Mouse (Mus musculus): ENCODE measurements around the gene Tceanc2. TPM values are rescaled to one million over a fixed set of nuclear protein-coding genes. Genes with fewer than 3 reads are reported as not detected.
A peak's percentile ranks its signal among the peaks of the same experiment; 100 is the strongest.

Tceanc2 gene
- polyA plus RNA-seq, 1 experiment from 2014 or later, result 18.7 TPM

GRCm38 (mm10) chr4:107183203-107183602 is 4.3 kb upstream of the Tceanc2 start:
- DNase-seq (no peak), ATAC-seq (ENCODE audit: low FRiP score, low TSS enrichment) (no peak)
- no peak overlapping the region for H3K4me2 ChIP-seq (ENCODE audit: low read length)
- H3K27me3 ChIP-seq (ENCODE audit: control insufficient read depth, insufficient read depth, low read length), result no peaks in the 10 kb centered on the region
- 0 out of 2 replicates have a peak overlapping the region, but pooled peaks have one; percentile 12 for H3K9ac ChIP-seq (replicated peaks; ENCODE audit: low read length)
- H3K9me3 ChIP-seq (ENCODE audit: control insufficient read depth, low read length), result no peaks in the 10 kb centered on the region
- H3K27ac ChIP-seq (replicated peaks; ENCODE audit: low read depth, low read length), result no peak overlapping the region
- 90% methylated on average over 4 of the region's 4 CpGs for WGBS
- H3K36me3 ChIP-seq (ENCODE audit: control insufficient read depth, insufficient read depth, low read length), result peaks cover 26% of the 10 kb centered on the region
- H3K4me1 ChIP-seq (ENCODE audit: control insufficient read depth, insufficient read depth, low read length), result peaks cover 9% of the 10 kb centered on the region
- H3K4me3 ChIP-seq (replicated peaks; ENCODE audit: low read depth, low read length), result no peak overlapping the region

- no peaks in the 10 kb centered on the region for H3K27me3 ChIP-seq (ENCODE audit: control insufficient read depth, insufficient read depth, low read length)
- H3K4me2 ChIP-seq (ENCODE audit: low read length), result no peak overlapping the region
- H3K9ac ChIP-seq (replicated peaks; ENCODE audit: low read length), result no peak overlapping the region
- H3K9me3 ChIP-seq (ENCODE audit: control insufficient read depth, low read length), result no peaks in the 10 kb centered on the region
- H3K36me3 ChIP-seq (ENCODE audit: control insufficient read depth, insufficient read depth, low read length), result peaks cover 22% of the 10 kb centered on the region
- no peak overlapping the region for H3K27ac ChIP-seq (replicated peaks; ENCODE audit: low read depth, low read length)
- DNase-seq (no peak), ATAC-seq (ENCODE audit: low FRiP score, low TSS enrichment) (no peak)
- peaks cover 11% of the 10 kb centered on the region for H3K4me1 ChIP-seq (ENCODE audit: control insufficient read depth, insufficient read depth, low read length)
- 77% methylated on average over 2 of the region's 2 CpGs for WGBS
- no peak overlapping the region for H3K4me3 ChIP-seq (replicated peaks; ENCODE audit: low read depth, low read length)
Measured at GRCm38 (mm10) chr4:107182796-107183195, 3.9 kb upstream of the Tceanc2 start.

- peaks cover 13% of the 10 kb centered on the region for H3K36me3 ChIP-seq (ENCODE audit: control insufficient read depth, insufficient read depth, low read length)
- no peak overlapping the region for H3K9ac ChIP-seq (replicated peaks; ENCODE audit: low read length)
- 0 out of 2 replicates have a peak overlapping the region, but pooled peaks have one; percentile 10 for H3K4me2 ChIP-seq (ENCODE audit: low read length)
- H3K27ac ChIP-seq (replicated peaks; ENCODE audit: low read depth, low read length), result no peak overlapping the region
- peaks cover 17% of the 10 kb centered on the region for H3K4me1 ChIP-seq (ENCODE audit: control insufficient read depth, insufficient read depth, low read length)
- 89% methylated on average over 6 of the region's 6 CpGs for WGBS
- no peaks in the 10 kb centered on the region for H3K9me3 ChIP-seq (ENCODE audit: control insufficient read depth, low read length)
- DNase-seq, result no peak
- no peak overlapping the region for H3K4me3 ChIP-seq (replicated peaks; ENCODE audit: low read depth, low read length)
- no peak for ATAC-seq (ENCODE audit: low FRiP score, low TSS enrichment)
- H3K27me3 ChIP-seq (ENCODE audit: control insufficient read depth, insufficient read depth, low read length), result no peaks in the 10 kb centered on the region
Measured at GRCm38 (mm10) chr4:107181866-107182265, 3.0 kb upstream of the Tceanc2 start.

- ATAC-seq (ENCODE audit: low FRiP score, low TSS enrichment), result no peak
- H3K27me3 ChIP-seq (ENCODE audit: control insufficient read depth, insufficient read depth, low read length), result no peaks in the 10 kb centered on the region
- peaks cover 17% of the 10 kb centered on the region for H3K4me1 ChIP-seq (ENCODE audit: control insufficient read depth, insufficient read depth, low read length)
- no peak overlapping the region for H3K9ac ChIP-seq (replicated peaks; ENCODE audit: low read length)
- H3K27ac ChIP-seq (replicated peaks; ENCODE audit: low read depth, low read length), result no peak overlapping the region
- peak overlapping the region; percentile 83 for H3K4me2 ChIP-seq (ENCODE audit: low read length)
- no peak for DNase-seq
- H3K9me3 ChIP-seq (ENCODE audit: control insufficient read depth, low read length), result no peaks in the 10 kb centered on the region
- H3K4me3 ChIP-seq (replicated peaks; ENCODE audit: low read depth, low read length), result no peak overlapping the region
- peaks cover 2% of the 10 kb centered on the region; the same call in 1 of the 2 replicates for H3K36me3 ChIP-seq (ENCODE audit: control insufficient read depth, insufficient read depth, low read length)
Measured at GRCm38 (mm10) chr4:107180746-107181145, 1.8 kb upstream of the Tceanc2 start.

- H3K4me3 ChIP-seq (replicated peaks; ENCODE audit: low read depth, low read length), result peak overlapping the region; percentile 98
- H3K4me1 ChIP-seq (ENCODE audit: control insufficient read depth, insufficient read depth, low read length), result peaks cover 17% of the 10 kb centered on the region
- 0 out of 2 replicates have a peak, but pooled peaks cover 9% of the 10 kb centered on the region for H3K36me3 ChIP-seq (ENCODE audit: control insufficient read depth, insufficient read depth, low read length)
- no peaks in the 10 kb centered on the region for H3K9me3 ChIP-seq (ENCODE audit: control insufficient read depth, low read length)
- H3K4me2 ChIP-seq (ENCODE audit: low read length), result peak overlapping the region; percentile 83
- peak overlapping the region; percentile 91 for H3K9ac ChIP-seq (replicated peaks; ENCODE audit: low read length)
- peak overlapping the region; percentile 96 for H3K27ac ChIP-seq (replicated peaks; ENCODE audit: low read depth, low read length)
- ATAC-seq (ENCODE audit: low FRiP score, low TSS enrichment) (no peak), DNase-seq (peak; percentile 43)
- WGBS, result 3% methylated on average over 8 of the region's 8 CpGs
- H3K27me3 ChIP-seq (ENCODE audit: control insufficient read depth, insufficient read depth, low read length), result no peaks in the 10 kb centered on the region
Measured at GRCm38 (mm10) chr4:107179561-107179960, 645 bp upstream of the Tceanc2 start.

GRCm38 (mm10) chr4:107178182-107178829 is 610 bp downstream of the Tceanc2 start, which contains the start of gene Tmem59:
Gene Tmem59 (plus strand): TSS chr4:107178399.
- peaks cover 17% of the 10 kb centered on the region for H3K4me1 ChIP-seq (ENCODE audit: control insufficient read depth, insufficient read depth, low read length)
- H3K36me3 ChIP-seq (ENCODE audit: control insufficient read depth, insufficient read depth, low read length), result peaks cover 14% of the 10 kb centered on the region
- peak; percentile 95 for DNase-seq
- H3K9me3 ChIP-seq (ENCODE audit: control insufficient read depth, low read length), result no peaks in the 10 kb centered on the region
- peak; percentile 93 for ATAC-seq (ENCODE audit: low FRiP score, low TSS enrichment)
- no peaks in the 10 kb centered on the region for H3K27me3 ChIP-seq (ENCODE audit: control insufficient read depth, insufficient read depth, low read length)
- H3K27ac ChIP-seq (replicated peaks; ENCODE audit: low read depth, low read length), result peak within 1 kb of the TSS; percentile 96
- H3K4me2 ChIP-seq (ENCODE audit: low read length), result peak within 1 kb of the TSS; percentile 83
- under 1% methylated on average over 47 of the region's 49 CpGs for WGBS
- peak within 1 kb of the TSS; percentile 98 for H3K4me3 ChIP-seq (replicated peaks; ENCODE audit: low read depth, low read length)
- peak within 1 kb of the TSS; percentile 91 for H3K9ac ChIP-seq (replicated peaks; ENCODE audit: low read length)

- 55% methylated on average over 11 of the region's 11 CpGs for WGBS
- Histone ChIP-seq H3K27me3 (ENCODE audit: control insufficient read depth, insufficient read depth, low read length) (no peaks in the 10 kb centered on the region), H3K36me3 (ENCODE audit: control insufficient read depth, insufficient read depth, low read length) (peaks cover 15% of the 10 kb centered on the region), H3K27ac (replicated peaks; ENCODE audit: low read depth, low read length) (peak overlapping the region; percentile 96), H3K4me3 (replicated peaks; ENCODE audit: low read depth, low read length) (peak overlapping the region; percentile 98), H3K4me2 (ENCODE audit: low read length) (peak overlapping the region; percentile 83), H3K9ac (replicated peaks; ENCODE audit: low read length) (peak overlapping the region; percentile 91), H3K4me1 (ENCODE audit: control insufficient read depth, insufficient read depth, low read length) (peaks cover 17% of the 10 kb centered on the region), H3K9me3 (ENCODE audit: control insufficient read depth, low read length) (no peaks in the 10 kb centered on the region)
- ATAC-seq (ENCODE audit: low FRiP score, low TSS enrichment) (no peak), DNase-seq (no peak)
Measured at GRCm38 (mm10) chr4:107177506-107177905, 1.4 kb downstream of the Tceanc2 start.

GRCm38 (mm10) chr4:107167798-107168197 is 11.1 kb downstream of the Tceanc2 start:
- Histone ChIP-seq H3K9ac (replicated peaks; ENCODE audit: low read length) (no peak overlapping the region), H3K4me3 (replicated peaks; ENCODE audit: low read depth, low read length) (no peak overlapping the region), H3K4me1 (ENCODE audit: control insufficient read depth, insufficient read depth, low read length) (no peaks in the 10 kb centered on the region), H3K9me3 (ENCODE audit: control insufficient read depth, low read length) (no peaks in the 10 kb centered on the region), H3K27me3 (ENCODE audit: control insufficient read depth, insufficient read depth, low read length) (no peaks in the 10 kb centered on the region), H3K27ac (replicated peaks; ENCODE audit: low read depth, low read length) (no peak overlapping the region), H3K36me3 (ENCODE audit: control insufficient read depth, insufficient read depth, low read length) (peaks cover 16% of the 10 kb centered on the region), H3K4me2 (ENCODE audit: low read length) (no peak overlapping the region)
- ATAC-seq (ENCODE audit: low FRiP score, low TSS enrichment) (no peak), DNase-seq (no peak)
- 94% methylated on average over 5 of the region's 5 CpGs for WGBS

- DNase-seq (no peak), ATAC-seq (ENCODE audit: low FRiP score, low TSS enrichment) (no peak)
- Histone ChIP-seq H3K9me3 (ENCODE audit: control insufficient read depth, low read length) (no peaks in the 10 kb centered on the region), H3K4me1 (ENCODE audit: control insufficient read depth, insufficient read depth, low read length) (no peaks in the 10 kb centered on the region), H3K4me2 (ENCODE audit: low read length) (no peak overlapping the region), H3K36me3 (ENCODE audit: control insufficient read depth, insufficient read depth, low read length) (peaks cover 11% of the 10 kb centered on the region), H3K27me3 (ENCODE audit: control insufficient read depth, insufficient read depth, low read length) (no peaks in the 10 kb centered on the region), H3K4me3 (replicated peaks; ENCODE audit: low read depth, low read length) (no peak overlapping the region), H3K9ac (replicated peaks; ENCODE audit: low read length) (no peak overlapping the region), H3K27ac (replicated peaks; ENCODE audit: low read depth, low read length) (no peak overlapping the region)
- 84% methylated on average over 5 of the region's 5 CpGs for WGBS
Measured at GRCm38 (mm10) chr4:107166700-107167099, 12.2 kb downstream of the Tceanc2 start.
